Mouse (Mus musculus) lung, adult 2 months (tissue): ENCODE data around the gene Rreb1.

Source experiments
- CTCF ChIP-seq: fragments of 200-500 bp; IDR thresholded peaks from 2 replicates; pipeline ENCODE4 v1.5.1; 2011; ENCODE audit warnings: mild to moderate bottlenecking, low read length, control low read depth; ENCODE audit not compliant: insufficient read depth
- POLR2A ChIP-seq: fragments of 200-500 bp; IDR thresholded peaks from 2 replicates; pipeline ENCODE4 v1.6.1; 2011; ENCODE audit warnings: low read depth, mild to moderate bottlenecking, control low read depth, low read length, borderline replicate concordance; ENCODE audit errors: extremely low read depth

DNA sequence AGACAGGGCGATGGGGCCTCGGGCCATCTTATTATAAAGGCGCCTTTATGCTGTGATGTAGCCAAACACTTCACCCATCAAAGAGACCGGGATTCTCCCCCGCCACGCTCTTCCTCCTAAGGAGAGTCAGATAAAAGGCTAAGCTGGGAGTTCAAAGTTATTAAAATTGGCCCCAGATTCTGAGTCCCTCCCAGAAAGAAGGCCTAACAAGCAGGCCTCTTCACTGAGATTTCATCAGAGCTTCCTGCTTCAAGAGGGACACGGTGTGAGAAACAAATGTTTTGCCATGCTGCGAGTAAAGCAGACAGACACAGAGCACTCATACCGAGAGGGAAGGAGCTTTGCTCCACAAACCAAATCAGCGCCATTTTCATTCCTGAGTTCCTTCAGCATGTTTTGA lies 189.4 kb downstream of the Rreb1 start:
- TF ChIP-seq CTCF (no peak), POLR2A (no peak)
